Mouse (Mus musculus): ENCODE results near the gene Cldnd2. TPM values are rescaled to one million over a fixed set of nuclear protein-coding genes. Genes with fewer than 3 reads are reported as not detected.
A peak's percentile ranks its signal among the peaks of the same experiment; 100 is the strongest.

Gene Cldnd2
- polyA plus RNA-seq, 1 experiment from 2014 or later, result not detected

- 38% methylated on average over 4 of the region's 4 CpGs for WGBS
- no peak overlapping the region for H3K27ac ChIP-seq
These were observed 12.0 kb downstream of the Cldnd2 start for GRCm38 (mm10) chr7:43452609-43453008.

GRCm38 (mm10) chr7:43453599-43454355 lies 13.2 kb downstream of the Cldnd2 start:
- no peaks in the 10 kb centered on the region for H3K27me3 ChIP-seq (ENCODE audit: low read depth, poor library complexity, severe bottlenecking)
- DNase-seq (ENCODE audit: low spot score), result no peak
- no peaks in the 10 kb centered on the region for H3K4me1 ChIP-seq
- H3K27ac ChIP-seq, result no peak overlapping the region
- H3K36me3 ChIP-seq, result peaks cover 70% of the 10 kb centered on the region
- no peaks in the 10 kb centered on the region for H3K9me3 ChIP-seq (replicated peaks)
- no peak overlapping the region for H3K4me3 ChIP-seq
- 85% methylated on average over 14 of the region's 14 CpGs for WGBS

More at GRCm38 (mm10) chr7:43452609-43453008, 12.0 kb downstream of the Cldnd2 start:
- no peaks in the 10 kb centered on the region for H3K4me1 ChIP-seq
- H3K9me3 ChIP-seq (replicated peaks), result no peaks in the 10 kb centered on the region
- H3K27me3 ChIP-seq (ENCODE audit: low read depth, poor library complexity, severe bottlenecking), result no peaks in the 10 kb centered on the region
- no peak for DNase-seq (ENCODE audit: low spot score)
- H3K36me3 ChIP-seq, result peaks cover 65% of the 10 kb centered on the region
- no peak overlapping the region for H3K4me3 ChIP-seq

GRCm38 (mm10) chr7:43454371-43454770 lies 13.8 kb downstream of the Cldnd2 start:
- DNase-seq (ENCODE audit: low spot score), result no peak
- Histone ChIP-seq H3K9me3 (replicated peaks) (no peaks in the 10 kb centered on the region), H3K27me3 (ENCODE audit: low read depth, poor library complexity, severe bottlenecking) (no peaks in the 10 kb centered on the region), H3K4me3 (no peak overlapping the region), H3K4me1 (no peaks in the 10 kb centered on the region), H3K27ac (no peak overlapping the region), H3K36me3 (peaks cover 70% of the 10 kb centered on the region)
- WGBS, result 92% methylated on average over 6 of the region's 6 CpGs

GRCm38 (mm10) chr7:43462851-43463250 lies 22.3 kb downstream of the Cldnd2 start, which contains the start of gene Vsig10l:
Gene Vsig10l, plus strand, starts transcription at chr7:43463151.
- no peak within 1 kb of the TSS for H3K4me3 ChIP-seq
- H3K4me1 ChIP-seq, result peaks cover 17% of the 10 kb centered on the region
- H3K9me3 ChIP-seq (replicated peaks), result no peaks in the 10 kb centered on the region
- DNase-seq (ENCODE audit: low spot score), result no peak
- H3K27ac ChIP-seq, result no peak within 1 kb of the TSS
- peaks cover 51% of the 10 kb centered on the region for H3K27me3 ChIP-seq (ENCODE audit: low read depth, poor library complexity, severe bottlenecking)
- WGBS, result 61% methylated on average over 4 of the region's 4 CpGs
- H3K36me3 ChIP-seq, result peaks cover 2% of the 10 kb centered on the region

- peaks cover 54% of the 10 kb centered on the region for H3K27me3 ChIP-seq (ENCODE audit: low read depth, poor library complexity, severe bottlenecking)
- no peak overlapping the region for H3K27ac ChIP-seq
These were observed 23.4 kb downstream of the Cldnd2 start for GRCm38 (mm10) chr7:43463976-43464375.

GRCm38 (mm10) chr7:43464864-43465343 lies 24.3 kb downstream of the Cldnd2 start:
- H3K36me3 ChIP-seq, result no peaks in the 10 kb centered on the region
- H3K4me1 ChIP-seq, result peaks cover 17% of the 10 kb centered on the region
- peak overlapping the region; percentile 57 for H3K4me3 ChIP-seq
- H3K27me3 ChIP-seq (ENCODE audit: low read depth, poor library complexity, severe bottlenecking), result peaks cover 54% of the 10 kb centered on the region
- no peaks in the 10 kb centered on the region for H3K9me3 ChIP-seq (replicated peaks)
- 0 out of 2 replicates have a peak overlapping the region, but pooled peaks have one; percentile 62 for H3K27ac ChIP-seq
- WGBS, result 8% methylated on average over 35 of the region's 35 CpGs
- DNase-seq (ENCODE audit: low spot score), result no peak

More at GRCm38 (mm10) chr7:43463976-43464375, 23.4 kb downstream of the Cldnd2 start:
- DNase-seq (ENCODE audit: low spot score), result no peak
- no peaks in the 10 kb centered on the region for H3K36me3 ChIP-seq
- H3K4me1 ChIP-seq, result peaks cover 17% of the 10 kb centered on the region
- no peak overlapping the region for H3K4me3 ChIP-seq
- 83% methylated on average over 7 of the region's 7 CpGs for WGBS
- no peaks in the 10 kb centered on the region for H3K9me3 ChIP-seq (replicated peaks)

- WGBS, result 1% methylated on average over 33 of the region's 33 CpGs
- Histone ChIP-seq H3K27ac (0 out of 2 replicates have a peak overlapping the region, but pooled peaks have one; percentile 62), H3K36me3 (no peaks in the 10 kb centered on the region), H3K27me3 (ENCODE audit: low read depth, poor library complexity, severe bottlenecking) (peaks cover 54% of the 10 kb centered on the region), H3K4me1 (peaks cover 17% of the 10 kb centered on the region), H3K9me3 (replicated peaks) (no peaks in the 10 kb centered on the region), H3K4me3 (peak overlapping the region; percentile 57)
- peak; percentile 71 for DNase-seq (ENCODE audit: low spot score)
These were observed 24.9 kb downstream of the Cldnd2 start for GRCm38 (mm10) chr7:43465344-43466098.

- peaks cover 17% of the 10 kb centered on the region for H3K4me1 ChIP-seq
- H3K27ac ChIP-seq, result no peak overlapping the region
- WGBS, result 1% methylated on average over 33 of the region's 33 CpGs
- no peaks in the 10 kb centered on the region for H3K9me3 ChIP-seq (replicated peaks)
- H3K27me3 ChIP-seq (ENCODE audit: low read depth, poor library complexity, severe bottlenecking), result peaks cover 54% of the 10 kb centered on the region
- H3K4me3 ChIP-seq, result peak overlapping the region; percentile 57
- DNase-seq (ENCODE audit: low spot score), result peak; percentile 85
- no peaks in the 10 kb centered on the region for H3K36me3 ChIP-seq
These were observed 25.6 kb downstream of the Cldnd2 start for GRCm38 (mm10) chr7:43466099-43466694.

GRCm38 (mm10) chr7:43470373-43470772 lies 29.8 kb downstream of the Cldnd2 start:
- H3K4me3 ChIP-seq, result no peak overlapping the region
- H3K9me3 ChIP-seq (replicated peaks), result no peaks in the 10 kb centered on the region
- WGBS, result 43% methylated on average over 8 of the region's 8 CpGs
- H3K27me3 ChIP-seq (ENCODE audit: low read depth, poor library complexity, severe bottlenecking), result peaks cover 50% of the 10 kb centered on the region
- no peak overlapping the region for H3K27ac ChIP-seq
- H3K36me3 ChIP-seq, result no peaks in the 10 kb centered on the region
- DNase-seq (ENCODE audit: low spot score), result peak; percentile 66
- H3K4me1 ChIP-seq, result peaks cover 9% of the 10 kb centered on the region

- 7% methylated on average over 23 of the region's 23 CpGs for WGBS
- no peaks in the 10 kb centered on the region for H3K36me3 ChIP-seq
- no peak overlapping the region for H3K4me3 ChIP-seq
- peaks cover 63% of the 10 kb centered on the region for H3K27me3 ChIP-seq (ENCODE audit: low read depth, poor library complexity, severe bottlenecking)
- H3K9me3 ChIP-seq (replicated peaks), result no peaks in the 10 kb centered on the region
- peaks cover 9% of the 10 kb centered on the region for H3K4me1 ChIP-seq
- DNase-seq (ENCODE audit: low spot score), result no peak
- H3K27ac ChIP-seq, result no peak overlapping the region
These were observed 35.1 kb downstream of the Cldnd2 start for GRCm38 (mm10) chr7:43475706-43476105.

- no peak for DNase-seq (ENCODE audit: low spot score)
These were observed 35.8 kb downstream of the Cldnd2 start for GRCm38 (mm10) chr7:43476376-43476775.

GRCm38 (mm10) chr7:43481191-43481590 lies 40.6 kb downstream of the Cldnd2 start:
- no peak for DNase-seq (ENCODE audit: low spot score)
- Histone ChIP-seq H3K4me3 (no peak overlapping the region), H3K27me3 (ENCODE audit: low read depth, poor library complexity, severe bottlenecking) (peaks cover 31% of the 10 kb centered on the region), H3K4me1 (peaks cover 14% of the 10 kb centered on the region), H3K36me3 (no peaks in the 10 kb centered on the region), H3K27ac (no peak overlapping the region), H3K9me3 (replicated peaks) (no peaks in the 10 kb centered on the region)
- 78% methylated on average over 3 of the region's 3 CpGs for WGBS

More at GRCm38 (mm10) chr7:43476376-43476775, 35.8 kb downstream of the Cldnd2 start:
- peaks cover 63% of the 10 kb centered on the region for H3K27me3 ChIP-seq (ENCODE audit: low read depth, poor library complexity, severe bottlenecking)
- H3K4me3 ChIP-seq, result peak overlapping the region; percentile 15; the same call in 1 of the 2 replicates
- H3K9me3 ChIP-seq (replicated peaks), result no peaks in the 10 kb centered on the region
- H3K27ac ChIP-seq, result no peak overlapping the region
- 3% methylated on average over 13 of the region's 13 CpGs for WGBS
- H3K36me3 ChIP-seq, result no peaks in the 10 kb centered on the region
- peaks cover 9% of the 10 kb centered on the region for H3K4me1 ChIP-seq
